Mouse (Mus musculus): ENCODE data around the gene Olfr283. TPM values are rescaled to one million over a fixed set of nuclear protein-coding genes. Genes with fewer than 3 reads are reported as not detected.
"Not testable (repeated sequence)": the region's sequence is repeated elsewhere in the genome, so short reads cannot be mapped to it uniquely, and the experiment has no call there.

Olfr283 gene
- not detected for polyA plus RNA-seq (2021)

- in situ Hi-C loops (cut with MboI; ENCODE audit: low pct_unique_long_range_greater_than_20kb) = loop anchor here (10.0 kb wide), 1 partner anchor 286 kb away; the partner anchor contains the start of genes Pfkm and Senp1
- POLR2A ChIA-PET = no interaction called here
Measured at GRCm38 (mm10) chr15:98380846-98381245, at the start of gene Olfr283. Gene Olfr283 (minus strand): TSS chr15:98380946.

GRCm38 (mm10) chr15:98425188-98425587 lies 44.4 kb upstream of the Olfr283 start:
- TF ChIP-seq CTCF (IDR thresholded peaks at IDR 0.05) = no peak
- peaks cover 23% of the 10 kb centered on the region for H3K27me3 ChIP-seq
- POLR2A ChIA-PET = no interaction called here
- ATAC-seq (no peak), DNase-seq (ENCODE audit: low read depth, low spot score) (no peak)
- in situ Hi-C loops (cut with MboI; ENCODE audit: low pct_unique_long_range_greater_than_20kb) = no loop called here
- CTCF ChIA-PET = no interaction called here

More at GRCm38 (mm10) chr15:98380846-98381245, at the start of gene Olfr283:
- TF ChIP-seq CTCF (IDR thresholded peaks at IDR 0.05) = no peak
- ATAC-seq (no peak), DNase-seq (ENCODE audit: low read depth, low spot score) (no peak)
- H3K27me3 ChIP-seq = peaks cover 6% of the 10 kb centered on the region
- CTCF ChIA-PET = no interaction called here

DNA sequence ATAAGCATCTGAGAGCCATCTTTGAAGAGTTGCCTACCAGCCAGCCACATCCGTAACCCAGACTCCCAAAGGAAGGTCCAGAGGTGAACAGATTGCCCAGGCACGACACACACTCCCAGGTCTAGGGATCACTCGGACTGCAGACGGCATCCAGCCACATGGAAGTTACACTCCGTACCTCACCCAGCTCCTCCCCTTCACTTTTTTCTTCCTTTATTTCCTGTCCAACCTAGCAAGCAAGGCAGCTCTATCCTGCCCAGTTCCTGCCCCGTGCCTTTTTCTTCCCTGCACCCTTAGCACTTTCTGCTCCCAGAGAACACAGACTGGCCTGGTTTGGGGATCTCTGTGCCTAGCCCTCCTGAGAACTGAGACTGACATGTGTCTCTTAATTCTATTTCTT lies 44.0 kb upstream of the Olfr283 start:
- DNase-seq (ENCODE audit: low read depth, low spot score) (no peak), ATAC-seq (no peak)
- ChIA-PET CTCF (no interaction called here), POLR2A (no interaction called here)
- peaks cover 22% of the 10 kb centered on the region for H3K27me3 ChIP-seq
- no peak for TF ChIP-seq CTCF (IDR thresholded peaks at IDR 0.05)
- in situ Hi-C loops (cut with MboI; ENCODE audit: low pct_unique_long_range_greater_than_20kb) = no loop called here

DNA sequence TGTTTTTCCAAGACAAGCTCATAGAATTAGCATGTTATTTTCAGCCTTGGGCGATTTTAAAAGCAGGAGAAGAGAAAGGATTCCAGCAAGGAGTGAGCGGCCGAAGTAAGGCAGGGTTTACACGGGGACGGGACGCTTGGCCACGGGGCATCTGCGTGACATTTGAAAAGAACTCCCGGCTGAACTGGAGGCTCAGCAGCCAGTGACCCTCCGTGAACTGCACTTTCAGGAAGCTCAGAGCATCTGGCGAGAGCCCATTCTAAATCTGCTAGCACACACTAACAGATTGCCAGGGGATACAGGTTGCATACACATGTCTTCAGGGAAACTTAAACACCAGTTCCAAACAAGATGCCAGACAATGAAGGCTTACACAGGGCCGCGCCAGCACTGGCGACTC lies 43.6 kb upstream of the Olfr283 start:
- ChIA-PET CTCF (no interaction called here), POLR2A (no interaction called here)
- H3K27me3 ChIP-seq = peaks cover 22% of the 10 kb centered on the region
- TF ChIP-seq CTCF (IDR thresholded peaks at IDR 0.05) = no peak
- in situ Hi-C loops (cut with MboI; ENCODE audit: low pct_unique_long_range_greater_than_20kb) = no loop called here
- ATAC-seq (no peak), DNase-seq (ENCODE audit: low read depth, low spot score) (no peak)

DNA sequence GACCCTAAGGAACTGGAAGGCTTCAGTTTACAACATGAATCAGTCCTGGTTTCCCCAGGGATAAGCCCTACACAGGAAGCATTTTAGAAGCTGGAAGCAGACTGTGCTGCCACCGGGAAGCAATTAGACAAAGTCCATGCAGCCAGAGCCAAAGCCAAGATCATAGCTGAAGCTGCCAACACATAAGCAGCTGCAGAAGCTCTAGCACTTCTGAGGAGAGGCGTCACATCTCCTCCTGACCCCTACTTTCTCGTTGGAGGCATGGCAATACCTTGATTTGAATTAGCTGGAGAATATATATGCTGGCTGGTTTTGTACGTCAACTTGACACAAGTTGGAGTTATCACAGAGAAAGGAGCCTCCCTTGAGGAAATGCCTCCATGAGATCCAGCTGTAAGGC lies 40.2 kb upstream of the Olfr283 start:
- TF ChIP-seq CTCF (IDR thresholded peaks at IDR 0.05) = no peak
- CTCF ChIA-PET = no interaction called here
- peaks cover 22% of the 10 kb centered on the region for H3K27me3 ChIP-seq
- DNase-seq (ENCODE audit: low read depth, low spot score) (no peak), ATAC-seq (no peak)
- POLR2A ChIA-PET = interaction anchor here (0.7 kb wide), 1 partner anchor 11 kb away, joined by 3 read pairs; no protein-coding TSS in a partner anchor
- in situ Hi-C loops (cut with MboI; ENCODE audit: low pct_unique_long_range_greater_than_20kb) = no loop called here

DNA sequence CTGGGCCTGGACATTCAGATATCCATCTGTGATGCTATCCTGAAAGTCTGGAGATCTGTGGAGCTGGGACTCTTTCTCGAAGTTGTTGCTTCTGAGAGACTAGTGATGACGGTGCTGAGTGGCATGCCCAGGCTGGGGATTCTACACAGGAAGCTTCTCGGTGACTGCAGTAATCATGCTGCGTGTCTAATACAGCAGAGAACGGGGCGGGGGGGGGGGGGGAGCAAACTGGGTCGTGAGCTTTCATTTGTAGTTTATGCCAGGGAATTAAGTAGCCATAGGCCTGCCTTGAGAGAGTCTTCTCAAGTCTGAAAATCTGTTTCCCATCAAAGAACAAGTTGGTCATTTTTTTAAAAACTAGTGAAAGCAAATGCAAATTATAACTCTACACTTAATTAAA lies 37.4 kb upstream of the Olfr283 start:
- DNase-seq (ENCODE audit: low read depth, low spot score) (no peak), ATAC-seq (no peak)
- CTCF ChIA-PET = interaction anchor here (2.6 kb wide), 1 partner anchor 9 kb away, joined by 6 read pairs; no protein-coding TSS in a partner anchor
- POLR2A ChIA-PET = no interaction called here
- no peak for TF ChIP-seq CTCF (IDR thresholded peaks at IDR 0.05)
- H3K27me3 ChIP-seq = peaks cover 15% of the 10 kb centered on the region
- in situ Hi-C loops (cut with MboI; ENCODE audit: low pct_unique_long_range_greater_than_20kb) = no loop called here

DNA sequence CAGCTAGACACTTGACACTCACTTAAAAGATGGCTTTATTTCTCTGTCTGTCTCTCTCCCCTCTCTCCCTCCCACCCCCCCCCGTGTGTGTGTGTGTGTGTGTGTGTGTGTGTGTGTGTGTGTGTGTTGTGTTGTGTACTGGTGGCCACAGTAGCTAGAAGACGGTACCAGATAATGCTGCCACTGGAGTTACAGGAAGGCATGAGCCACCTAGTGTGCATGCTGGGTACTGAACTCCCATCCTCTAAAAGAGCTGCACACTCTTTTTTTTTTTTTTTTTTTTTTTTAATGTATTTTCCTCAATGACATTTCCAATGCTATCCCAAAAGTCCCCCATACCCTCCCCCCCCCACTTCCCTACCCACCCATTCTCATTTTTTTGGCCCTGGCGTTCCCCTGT lies 36.5 kb upstream of the Olfr283 start:
- DNase-seq (ENCODE audit: low read depth, low spot score); ATAC-seq: not testable (repeated sequence)
- TF ChIP-seq CTCF (IDR thresholded peaks at IDR 0.05) = peak; percentile 31

GRCm38 (mm10) chr15:98416802-98417201 lies 36.1 kb upstream of the Olfr283 start:
- CTCF ChIA-PET = interaction anchor here (2.6 kb wide), 1 partner anchor 8 kb away, joined by 6 read pairs; no protein-coding TSS in a partner anchor
- ATAC-seq; POLR2A ChIA-PET; in situ Hi-C loops (cut with MboI; ENCODE audit: low pct_unique_long_range_greater_than_20kb); H3K27me3 ChIP-seq; DNase-seq (ENCODE audit: low read depth, low spot score): not testable (repeated sequence)

More for the DNA sequence above, 36.5 kb upstream of the Olfr283 start:
- in situ Hi-C loops (cut with MboI; ENCODE audit: low pct_unique_long_range_greater_than_20kb); POLR2A ChIA-PET: not testable (repeated sequence)
- CTCF ChIA-PET = interaction anchor here (2.6 kb wide), 1 partner anchor 8 kb away, joined by 6 read pairs; no protein-coding TSS in a partner anchor
- peaks cover 12% of the 10 kb centered on the region for H3K27me3 ChIP-seq

- TF ChIP-seq CTCF (IDR thresholded peaks at IDR 0.05) = no peak
- in situ Hi-C loops (cut with MboI; ENCODE audit: low pct_unique_long_range_greater_than_20kb) = no loop called here
- POLR2A ChIA-PET = no interaction called here
Measured at GRCm38 (mm10) chr15:98415996-98416395, 35.2 kb upstream of the Olfr283 start.

GRCm38 (mm10) chr15:98410249-98410648 lies 29.5 kb upstream of the Olfr283 start:
- DNase-seq (ENCODE audit: low read depth, low spot score) = no peak
- ATAC-seq = no peak
- ChIA-PET POLR2A (interaction anchor here (1.1 kb wide), 1 partner anchor 11 kb away, joined by 3 read pairs; no protein-coding TSS in a partner anchor), CTCF (no interaction called here)
- H3K27me3 ChIP-seq = peaks cover 3% of the 10 kb centered on the region
- no peak for TF ChIP-seq CTCF (IDR thresholded peaks at IDR 0.05)
- in situ Hi-C loops (cut with MboI; ENCODE audit: low pct_unique_long_range_greater_than_20kb) = no loop called here

More at GRCm38 (mm10) chr15:98415996-98416395, 35.2 kb upstream of the Olfr283 start:
- peaks cover 9% of the 10 kb centered on the region for H3K27me3 ChIP-seq
- CTCF ChIA-PET = no interaction called here
- no peak for DNase-seq (ENCODE audit: low read depth, low spot score)
- no peak for ATAC-seq

DNA sequence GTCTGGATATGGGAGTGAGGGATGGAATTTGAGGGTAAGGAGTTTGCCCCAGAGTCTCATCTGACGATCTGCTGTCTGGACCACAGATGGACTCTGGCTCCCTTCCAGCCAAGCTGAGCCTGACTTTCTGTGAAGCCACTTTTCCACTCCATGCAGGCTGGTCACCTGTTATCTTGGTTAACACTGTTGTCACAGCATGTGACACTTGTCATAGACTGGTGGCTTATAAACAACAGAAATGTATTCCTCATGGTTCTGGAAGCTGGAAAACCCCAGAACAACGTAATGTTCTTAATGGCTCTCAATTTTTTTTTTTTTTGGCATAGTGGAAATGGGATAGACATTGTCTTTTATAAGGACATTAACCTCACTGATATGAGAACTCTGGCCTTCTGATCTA lies 28.9 kb upstream of the Olfr283 start:
- no peak for TF ChIP-seq CTCF (IDR thresholded peaks at IDR 0.05)
- ChIA-PET POLR2A (interaction anchor here (1.1 kb wide), 1 partner anchor 11 kb away, joined by 3 read pairs; no protein-coding TSS in a partner anchor), CTCF (interaction anchor here (0.8 to 1.5 kb wide), 3 partner anchors 9 to 94 kb away, joined by 3 to 6 read pairs (median 3); no protein-coding TSS in a partner anchor)
- no peak for DNase-seq (ENCODE audit: low read depth, low spot score)
- peaks cover 7% of the 10 kb centered on the region for H3K27me3 ChIP-seq
- in situ Hi-C loops (cut with MboI; ENCODE audit: low pct_unique_long_range_greater_than_20kb) = no loop called here
- ATAC-seq = no peak

Measured in Patski (cell line).